Mouse (Mus musculus) retina, adult 2 months (tissue): ENCODE measurements around the gene Idh2.

Experiments
- DNase-seq: peaks from one replicate; pipeline ENCODE4 v3.0.0-alpha.2; 2012; ENCODE audit warnings: low read depth, low spot score

Idh2 gene

DNA sequence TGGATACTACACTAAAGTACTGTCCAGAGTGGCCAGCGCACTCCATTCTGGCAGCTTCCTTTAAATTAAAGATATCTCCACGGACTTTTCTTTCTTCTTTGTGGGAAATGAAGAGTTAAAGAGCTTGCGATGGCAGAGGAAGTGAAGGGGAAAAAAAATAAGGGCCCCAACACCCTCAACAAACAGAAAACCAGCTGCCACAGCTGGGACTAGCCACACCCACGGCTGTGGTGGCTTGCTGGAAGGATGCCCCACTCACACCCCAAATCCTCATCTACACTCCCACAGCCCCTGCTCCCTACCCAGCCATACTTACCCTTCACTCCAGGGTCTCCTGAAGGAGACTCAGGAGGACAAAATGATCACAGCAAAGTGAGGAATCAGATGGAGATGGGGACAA, 7.9 kb upstream of the Idh2 start:
- no peak for DNase-seq

- DNase-seq, result no peak
Measured at GRCm38 (mm10) chr7:80121083-80121482, 5.9 kb upstream of the Idh2 start.

DNA sequence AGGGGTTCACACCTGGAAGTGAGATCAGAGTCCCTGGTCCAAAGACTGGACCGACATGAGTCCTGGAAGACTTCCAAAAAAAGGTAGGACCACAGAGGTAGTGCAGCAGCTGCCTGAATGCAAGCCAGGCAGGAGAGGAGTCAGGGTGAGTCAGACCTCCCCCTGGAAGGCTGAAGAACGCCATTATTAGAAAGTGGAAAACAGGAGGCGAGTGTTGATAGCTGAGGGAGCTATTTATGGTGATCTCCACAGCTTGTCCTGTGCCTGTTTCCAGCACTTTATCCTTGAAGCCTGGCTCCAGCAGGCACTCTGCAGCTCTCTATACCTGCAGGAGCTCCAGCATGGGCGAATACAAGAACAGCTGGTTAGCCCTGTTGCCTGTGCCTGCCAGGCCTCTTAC, 4.0 kb upstream of the Idh2 start:
- DNase-seq, result no peak

- DNase-seq, result no peak
Measured at GRCm38 (mm10) chr7:80116158-80116557, 966 bp upstream of the Idh2 start.

- no peak for DNase-seq
Measured at GRCm38 (mm10) chr7:80114451-80115223, 555 bp downstream of the Idh2 start.

- DNase-seq, result no peak
Measured at GRCm38 (mm10) chr7:80113989-80114388, 1.2 kb downstream of the Idh2 start.

- DNase-seq, result no peak
Measured at GRCm38 (mm10) chr7:80111066-80112045, 3.8 kb downstream of the Idh2 start.

DNA sequence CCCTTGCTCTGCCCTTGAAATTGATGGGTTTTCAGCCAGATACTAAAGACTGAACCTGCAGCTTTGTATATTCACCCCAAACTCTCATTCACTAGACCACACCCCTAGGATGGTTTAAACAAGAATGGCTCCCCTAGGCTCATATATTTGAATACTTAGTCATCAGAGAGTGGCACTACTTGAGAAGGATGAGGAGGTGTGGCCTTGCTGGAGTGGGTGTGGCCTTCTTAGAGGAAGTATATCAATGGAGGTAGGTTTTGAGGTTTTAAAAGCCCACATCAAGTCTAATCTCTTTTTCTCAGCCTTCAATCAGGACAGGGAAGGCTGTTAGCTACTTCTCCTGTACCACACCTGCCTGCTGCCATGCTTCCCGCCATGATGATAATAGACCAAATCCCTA, 8.8 kb downstream of the Idh2 start:
- DNase-seq, result no peak

GRCm38 (mm10) chr7:80105637-80106390, 9.4 kb downstream of the Idh2 start:
- DNase-seq, result no peak

GRCm38 (mm10) chr7:80103335-80103734, 11.9 kb downstream of the Idh2 start:
- no peak for DNase-seq

DNA sequence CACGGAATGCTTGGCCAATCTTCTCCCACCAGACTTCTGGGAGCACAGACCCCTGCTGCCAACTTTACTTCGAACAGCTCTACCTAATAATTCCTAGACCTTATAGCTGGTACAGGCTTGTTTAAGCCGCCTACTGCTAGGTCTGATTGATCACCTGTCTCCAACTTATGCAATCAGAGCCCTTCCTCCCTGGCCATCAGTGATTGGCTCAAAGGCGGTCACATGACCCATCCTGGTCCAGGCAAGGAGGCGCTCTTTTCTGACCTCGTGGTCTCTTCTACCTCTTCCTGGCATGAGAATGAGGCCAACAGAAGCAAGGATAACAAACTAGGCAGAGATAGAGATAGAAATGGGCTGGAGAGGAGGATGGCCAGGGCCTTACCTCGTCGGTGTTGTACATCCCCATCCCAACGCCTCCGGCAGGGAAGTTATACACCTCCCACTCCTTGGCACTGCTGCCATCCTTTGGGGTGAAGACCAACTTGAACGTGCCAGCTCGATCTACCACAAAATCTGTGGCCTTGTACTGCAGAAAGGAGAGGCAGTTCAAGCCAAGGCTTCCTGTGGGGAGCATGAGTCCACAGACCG, 16.7 kb downstream of the Idh2 start:
- no peak for DNase-seq

DNA sequence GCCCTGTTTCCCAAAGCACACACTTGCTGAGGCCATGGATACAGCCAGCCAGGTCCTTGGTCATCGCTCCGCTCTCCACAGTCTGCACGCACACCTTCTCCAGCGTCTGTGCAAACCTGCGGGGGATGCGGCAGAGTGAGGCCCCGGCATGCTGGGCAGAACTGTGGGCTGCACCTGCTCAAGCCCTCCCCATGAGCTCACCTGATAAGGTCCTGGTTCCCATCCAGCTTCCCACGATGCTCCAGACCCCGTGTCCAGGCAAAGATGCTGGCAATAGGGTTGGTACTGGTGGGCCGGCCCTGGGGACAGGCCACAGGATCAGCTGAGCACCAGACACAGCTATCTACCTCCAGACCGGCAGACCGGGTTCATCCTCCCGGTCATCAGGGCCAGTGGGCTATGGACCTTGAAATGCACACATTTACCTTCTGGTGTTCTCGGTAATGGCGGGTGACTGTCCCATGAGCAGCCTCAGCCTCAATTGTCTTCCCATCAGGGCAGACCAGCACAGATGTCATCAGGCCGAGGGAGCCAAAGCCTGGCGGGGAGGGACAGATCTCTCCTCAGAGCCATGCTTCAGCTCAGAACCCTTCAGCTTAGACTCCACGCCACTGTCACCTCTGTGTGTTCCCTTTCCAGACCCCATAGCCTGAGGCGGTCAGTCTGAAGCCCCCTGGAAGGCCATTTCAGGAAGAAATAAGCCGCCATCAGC, 19.4 kb downstream of the Idh2 start:
- no peak for DNase-seq

GRCm38 (mm10) chr7:80094481-80094880, 20.7 kb downstream of the Idh2 start:
- no peak for DNase-seq

DNA sequence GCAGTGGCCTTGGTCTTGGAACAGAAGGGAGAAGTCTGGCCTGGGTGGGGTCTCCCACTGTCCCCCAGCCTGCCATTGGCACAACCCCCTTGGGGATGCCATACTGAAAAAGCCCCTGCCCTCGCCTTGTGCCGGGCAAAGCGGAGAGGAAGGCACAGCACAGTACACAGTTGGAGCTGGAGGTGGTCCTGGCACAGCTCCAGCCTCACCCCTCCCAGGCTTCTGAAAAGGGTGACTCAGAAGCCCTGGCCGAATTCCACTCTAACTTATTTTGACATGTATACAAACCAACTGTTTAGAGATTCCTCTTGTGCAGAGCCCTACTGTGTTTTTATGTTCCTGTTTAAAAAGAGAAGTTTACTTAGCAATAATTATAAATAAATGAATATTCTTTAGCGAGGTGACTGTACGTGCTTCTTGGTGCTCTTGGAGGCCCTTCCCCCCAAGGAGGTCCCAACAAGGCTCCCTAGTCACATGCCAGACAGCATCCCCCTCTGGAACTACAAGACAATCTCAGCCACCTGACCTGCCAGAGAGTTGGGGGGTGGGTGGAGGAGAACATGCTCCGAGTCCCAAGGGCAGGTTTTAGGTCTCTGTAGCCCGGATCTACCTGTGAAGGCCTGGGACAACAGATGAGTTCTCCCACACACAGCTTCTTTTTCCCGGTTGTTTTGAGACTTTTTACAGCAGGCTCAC, 22.7 kb downstream of the Idh2 start:
- DNase-seq, result no peak

DNA sequence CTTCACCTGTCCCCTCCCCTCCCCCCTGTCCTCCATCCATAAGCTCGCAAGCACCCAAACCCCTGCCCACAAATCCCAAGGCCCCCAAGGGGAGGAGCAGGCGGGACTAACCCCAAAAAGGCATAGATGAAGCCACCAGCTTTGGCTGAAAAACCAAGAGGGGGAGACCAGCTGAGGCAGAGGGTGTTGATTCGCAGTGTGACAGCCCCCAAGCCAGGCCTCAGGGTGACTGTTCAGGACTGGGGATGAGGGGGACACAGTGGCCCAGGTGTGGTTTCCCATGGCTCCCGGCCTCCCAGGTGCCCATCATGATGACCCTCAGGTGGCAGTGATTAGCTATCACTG, 23.4 kb downstream of the Idh2 start:
- DNase-seq, result no peak

DNA sequence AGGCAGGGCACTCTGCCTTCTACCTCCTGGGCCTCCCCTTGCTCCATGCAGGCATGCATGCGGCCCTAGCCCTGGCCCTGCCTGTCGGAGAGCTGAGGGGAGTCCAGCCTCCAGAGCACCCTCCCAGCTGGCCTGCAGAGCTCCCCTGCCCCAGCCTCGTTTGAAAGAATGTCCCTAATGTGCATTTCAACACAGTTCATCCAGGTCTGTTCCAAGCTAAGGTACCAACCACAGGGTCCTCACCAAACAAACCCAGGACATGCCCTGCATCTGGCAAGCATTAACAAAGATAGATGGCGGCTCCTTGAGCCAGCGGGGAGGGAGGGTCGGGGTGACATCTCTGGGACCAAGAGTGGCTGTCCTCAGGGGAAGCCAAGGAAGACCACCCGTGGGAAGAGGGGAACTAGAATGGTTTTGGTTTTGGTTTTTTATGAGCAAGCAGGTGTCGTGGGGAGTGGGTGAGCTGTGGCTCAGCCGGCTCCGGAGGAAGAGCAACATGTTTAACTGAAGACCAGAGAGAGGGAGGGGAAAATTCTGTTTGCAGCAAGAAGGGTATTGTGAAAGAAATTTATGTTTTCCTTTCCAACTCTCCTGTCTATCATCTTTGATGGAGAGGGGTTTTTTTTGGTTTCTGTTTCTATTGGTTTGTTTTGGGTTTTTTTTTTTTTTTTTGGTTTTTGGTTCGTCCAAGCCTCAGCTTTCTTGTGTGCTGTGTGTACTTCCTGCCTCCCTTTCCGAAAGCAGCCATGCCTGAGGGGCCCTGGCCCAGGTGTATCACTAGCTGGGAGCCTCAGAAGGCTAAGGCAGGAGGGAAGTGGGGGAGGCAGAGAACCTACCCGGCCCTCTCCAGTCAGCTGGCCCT, 24.0 kb downstream of the Idh2 start:
- no peak for DNase-seq

DNA sequence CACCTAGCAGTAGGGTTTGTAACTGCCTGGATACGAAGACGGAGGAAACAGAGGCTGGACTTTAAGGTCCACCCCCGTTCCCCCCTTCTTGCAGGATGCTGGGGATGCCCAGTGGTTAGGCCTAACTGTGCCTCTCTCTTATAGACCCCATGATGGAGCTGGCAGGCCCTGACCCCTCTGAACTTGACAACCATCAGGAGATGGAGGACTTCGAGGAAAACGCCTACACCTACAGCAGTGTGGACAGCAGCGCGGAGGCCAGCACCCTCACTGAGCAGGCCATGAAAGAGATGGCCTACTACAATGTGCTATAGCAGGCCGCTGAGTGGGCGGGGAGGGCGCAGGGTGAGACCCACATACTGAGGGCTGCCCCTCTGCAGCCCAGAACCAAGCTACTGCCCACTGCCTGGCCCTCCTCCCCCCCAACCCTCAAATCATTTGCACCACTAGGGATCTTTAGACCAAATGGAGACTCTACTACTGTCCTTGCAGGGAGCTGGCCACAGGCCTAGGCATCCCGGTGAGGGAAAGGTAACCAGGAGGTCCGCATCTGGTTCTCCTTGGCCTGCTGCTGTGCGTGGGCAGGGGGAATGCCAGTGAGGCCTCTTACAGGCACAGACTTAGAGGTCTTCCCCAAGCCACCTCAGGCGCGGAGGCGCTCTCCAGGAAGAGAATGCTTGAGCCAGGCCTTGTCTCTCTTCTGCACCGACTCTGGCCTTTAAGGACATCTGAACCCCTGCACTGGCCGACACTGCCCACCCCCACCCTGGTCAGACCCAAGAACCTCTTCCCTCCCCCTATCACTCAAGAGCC, 24.8 kb downstream of the Idh2 start:
- no peak for DNase-seq

GRCm38 (mm10) chr7:80088191-80088590, 27.0 kb downstream of the Idh2 start:
- DNase-seq, result no peak
